Mouse (Mus musculus): Measurements from ENCODE around the gene Scd3.

GRCm38 (mm10) chr19:44197053-44197852 is 5.8 kb upstream of the Scd3 start:
- TF ChIP-seq CTCF (conservative IDR thresholded peaks at IDR 0.05; ENCODE audit: insufficient read depth, insufficient read length, low read depth, low read length), result no peak
- TF ChIP-seq POLR2A (IDR thresholded peaks at IDR 0.05; ENCODE audit: low read depth, low read length), result no peak

Measured in kidney, adult 2 months (tissue).